Mouse (Mus musculus): ENCODE results near the gene Polk. TPM values are rescaled to one million over a fixed set of nuclear protein-coding genes. Genes with fewer than 3 reads are reported as not detected.

Polk gene
- polyA plus RNA-seq, 1 experiment from 2014 or later: 7.4 TPM

DNA sequence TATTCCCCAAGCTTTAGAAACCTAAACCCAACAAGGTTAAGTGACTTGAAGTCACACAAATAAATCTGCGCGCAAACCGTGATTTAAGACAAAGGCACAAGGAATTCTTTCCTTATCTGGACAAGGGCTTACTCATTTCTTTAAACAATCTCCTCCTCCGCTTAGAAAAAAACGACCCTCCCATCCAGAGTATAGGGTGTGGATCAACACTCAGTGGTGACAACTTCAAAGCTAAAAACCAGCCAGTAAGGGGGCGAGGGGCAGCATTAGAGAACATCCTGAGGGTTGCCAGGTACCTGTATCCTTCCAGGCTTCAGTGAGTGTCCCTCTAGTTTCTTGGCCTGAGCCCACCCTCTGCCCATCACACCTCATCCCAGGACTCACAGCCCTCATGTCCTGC lies 71.8 kb downstream of the Polk start:
- WGBS (ENCODE audit: missing documents): 91% methylated on average over 6 of the region's 6 CpGs
- Histone ChIP-seq H3K27ac (no peak overlapping the region), H3K4me3 (ENCODE audit: inconsistent target) (no peak overlapping the region), H3K79me2 (ENCODE audit: inconsistent target) (no peaks in the 10 kb centered on the region), H3K36me3 (ENCODE audit: inconsistent target) (no peaks in the 10 kb centered on the region)

GRCm38 (mm10) chr13:96468678-96469077 lies 73.7 kb downstream of the Polk start:
- no peak overlapping the region for H3K4me3 ChIP-seq (ENCODE audit: inconsistent target)
- no peak overlapping the region for H3K27ac ChIP-seq
- no peaks in the 10 kb centered on the region for H3K36me3 ChIP-seq (ENCODE audit: inconsistent target)
- 98% methylated on average over 3 of the region's 5 CpGs for WGBS (ENCODE audit: missing documents)
- H3K79me2 ChIP-seq (ENCODE audit: inconsistent target): no peaks in the 10 kb centered on the region

DNA sequence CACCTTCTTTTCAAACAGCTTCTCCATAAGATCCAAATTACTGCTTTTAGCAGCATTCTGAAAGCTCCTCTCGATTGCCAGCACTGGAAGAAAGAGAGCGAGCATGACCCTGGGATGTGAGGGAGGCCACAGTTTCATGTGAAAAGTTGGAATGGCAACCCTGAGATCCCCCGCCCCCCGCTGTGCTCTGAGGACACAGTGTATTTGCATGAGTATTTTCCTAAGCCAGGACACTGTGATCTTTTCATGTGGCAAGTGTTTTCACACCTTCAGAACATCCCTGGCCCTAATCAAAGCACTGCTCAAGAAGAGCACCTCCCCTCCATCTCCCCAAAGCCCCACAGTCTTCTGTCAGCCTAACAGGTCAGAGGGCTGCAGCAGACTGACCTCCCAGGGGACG lies 77.1 kb downstream of the Polk start:
- Histone ChIP-seq H3K27ac (no peak overlapping the region), H3K4me3 (ENCODE audit: inconsistent target) (no peak overlapping the region), H3K79me2 (ENCODE audit: inconsistent target) (no peaks in the 10 kb centered on the region), H3K36me3 (ENCODE audit: inconsistent target) (no peaks in the 10 kb centered on the region)
- WGBS (ENCODE audit: missing documents): 98% methylated on average over 5 of the region's 5 CpGs

GRCm38 (mm10) chr13:96462644-96463043 lies 79.7 kb downstream of the Polk start:
- H3K4me3 ChIP-seq (ENCODE audit: inconsistent target): no peak overlapping the region
- H3K36me3 ChIP-seq (ENCODE audit: inconsistent target): no peaks in the 10 kb centered on the region
- 90% methylated on average over 1 of the region's 1 CpGs for WGBS (ENCODE audit: missing documents)
- H3K27ac ChIP-seq: no peak overlapping the region
- H3K79me2 ChIP-seq (ENCODE audit: inconsistent target): no peaks in the 10 kb centered on the region

DNA sequence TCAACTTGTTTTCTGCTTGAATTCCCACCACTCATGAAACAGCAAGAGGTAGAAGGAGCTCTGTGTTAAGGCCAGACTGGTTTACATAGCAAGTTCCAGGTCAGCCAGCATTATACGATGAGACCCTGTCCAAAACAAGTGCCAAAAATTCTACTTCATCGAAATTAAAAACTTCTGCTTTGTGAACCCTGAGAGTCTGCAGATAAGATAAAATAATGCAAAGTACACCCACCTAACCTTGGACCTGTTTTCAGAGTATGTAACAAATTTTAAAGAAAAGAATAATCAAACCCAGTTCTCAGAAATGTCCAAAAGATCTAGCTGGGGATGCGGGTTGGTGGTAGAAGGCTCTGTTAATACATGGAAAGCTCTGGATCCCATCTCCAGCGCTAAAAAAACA lies 83.8 kb downstream of the Polk start:
- WGBS (ENCODE audit: missing documents): 92% methylated on average over 4 of the region's 4 CpGs
- Histone ChIP-seq H3K36me3 (ENCODE audit: inconsistent target) (no peaks in the 10 kb centered on the region), H3K27ac (no peak overlapping the region), H3K79me2 (ENCODE audit: inconsistent target) (no peaks in the 10 kb centered on the region), H3K4me3 (ENCODE audit: inconsistent target) (no peak overlapping the region)

GRCm38 (mm10) chr13:96458018-96458417 lies 84.4 kb downstream of the Polk start:
- Histone ChIP-seq H3K36me3 (ENCODE audit: inconsistent target) (no peaks in the 10 kb centered on the region), H3K4me3 (ENCODE audit: inconsistent target) (no peak overlapping the region), H3K79me2 (ENCODE audit: inconsistent target) (no peaks in the 10 kb centered on the region), H3K27ac (no peak overlapping the region)
- 95% methylated on average over 5 of the region's 5 CpGs for WGBS (ENCODE audit: missing documents)

DNA sequence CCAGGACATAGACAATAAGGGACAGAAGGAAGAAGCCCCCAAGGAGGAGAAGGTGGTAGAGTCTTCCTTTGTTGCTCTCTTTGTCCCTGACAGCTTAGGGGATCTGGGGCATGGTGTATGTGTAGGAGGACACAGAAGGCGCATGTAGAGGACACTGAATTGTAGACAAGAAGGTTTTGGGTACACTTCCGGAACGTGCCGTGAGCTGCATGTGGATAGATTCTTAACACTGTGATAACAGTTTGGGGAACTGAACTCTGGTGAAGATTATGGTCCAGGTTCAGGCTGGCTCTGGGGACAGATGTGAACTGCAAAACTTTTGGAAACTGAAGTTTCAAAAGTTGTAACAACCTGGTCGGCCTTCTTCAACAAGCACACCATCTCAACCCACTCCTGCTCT lies 84.8 kb downstream of the Polk start:
- no peaks in the 10 kb centered on the region for H3K36me3 ChIP-seq (ENCODE audit: inconsistent target)
- 96% methylated on average over 5 of the region's 5 CpGs for WGBS (ENCODE audit: missing documents)
- no peak overlapping the region for H3K27ac ChIP-seq
- H3K79me2 ChIP-seq (ENCODE audit: inconsistent target): no peaks in the 10 kb centered on the region
- no peak overlapping the region for H3K4me3 ChIP-seq (ENCODE audit: inconsistent target)

GRCm38 (mm10) chr13:96454288-96454687 lies 88.1 kb downstream of the Polk start:
- Histone ChIP-seq H3K79me2 (ENCODE audit: inconsistent target) (no peaks in the 10 kb centered on the region), H3K4me3 (ENCODE audit: inconsistent target) (no peak overlapping the region), H3K36me3 (ENCODE audit: inconsistent target) (no peaks in the 10 kb centered on the region), H3K27ac (no peak overlapping the region)
- 93% methylated on average over 2 of the region's 3 CpGs for WGBS (ENCODE audit: missing documents)

DNA sequence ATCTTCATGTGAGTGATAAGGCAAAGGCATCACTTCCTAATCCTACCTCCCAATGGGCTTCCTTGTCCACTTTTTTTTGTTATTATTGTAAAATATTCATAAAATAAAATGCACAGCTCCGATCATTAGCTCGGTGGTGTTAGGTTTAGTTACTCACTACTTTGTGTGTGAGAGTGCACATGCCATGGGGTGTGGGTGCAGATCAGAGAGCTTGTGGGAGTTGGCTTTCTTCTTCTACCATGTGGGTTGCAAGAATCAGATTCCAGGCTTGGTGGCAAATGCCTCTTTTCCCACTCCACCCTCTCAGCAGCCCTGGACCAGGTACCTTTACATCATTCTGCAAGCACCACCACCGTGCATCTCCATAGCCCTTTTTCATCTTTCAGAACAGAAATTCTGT lies 89.8 kb downstream of the Polk start:
- Histone ChIP-seq H3K79me2 (ENCODE audit: inconsistent target) (no peaks in the 10 kb centered on the region), H3K4me3 (ENCODE audit: inconsistent target) (no peak overlapping the region), H3K36me3 (ENCODE audit: inconsistent target) (no peaks in the 10 kb centered on the region), H3K27ac (no peak overlapping the region)
- WGBS (ENCODE audit: missing documents): 97% methylated on average over 3 of the region's 3 CpGs

- no peaks in the 10 kb centered on the region for H3K36me3 ChIP-seq (ENCODE audit: inconsistent target)
- no peak overlapping the region for H3K4me3 ChIP-seq (ENCODE audit: inconsistent target)
- H3K79me2 ChIP-seq (ENCODE audit: inconsistent target): no peaks in the 10 kb centered on the region
- no peak overlapping the region for H3K27ac ChIP-seq
- WGBS (ENCODE audit: missing documents): 97% methylated on average over 10 of the region's 11 CpGs
These were observed 90.8 kb downstream of the Polk start for GRCm38 (mm10) chr13:96451386-96452140.

DNA sequence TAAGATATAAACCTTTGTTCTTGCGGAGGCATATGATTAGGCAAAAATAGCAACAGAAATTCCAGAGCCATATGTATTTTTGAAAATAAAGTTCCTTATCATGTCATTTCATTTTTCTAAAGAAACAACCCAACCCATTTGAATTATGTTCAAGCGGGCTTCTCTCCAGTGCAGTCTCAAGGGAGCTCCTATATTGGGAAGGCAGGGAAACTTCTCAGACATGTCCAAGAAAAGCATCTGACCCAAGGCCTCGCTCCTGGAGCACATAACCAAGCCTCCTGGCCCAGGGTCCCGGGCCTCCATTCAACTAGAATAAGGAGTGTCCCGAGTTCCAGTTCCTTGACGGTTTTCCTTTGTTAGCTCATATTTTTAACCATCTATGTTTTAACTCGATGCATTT lies 91.5 kb downstream of the Polk start:
- 97% methylated on average over 7 of the region's 7 CpGs for WGBS (ENCODE audit: missing documents)
- no peaks in the 10 kb centered on the region for H3K79me2 ChIP-seq (ENCODE audit: inconsistent target)
- no peaks in the 10 kb centered on the region for H3K36me3 ChIP-seq (ENCODE audit: inconsistent target)
- no peak overlapping the region for H3K4me3 ChIP-seq (ENCODE audit: inconsistent target)
- H3K27ac ChIP-seq: no peak overlapping the region

DNA sequence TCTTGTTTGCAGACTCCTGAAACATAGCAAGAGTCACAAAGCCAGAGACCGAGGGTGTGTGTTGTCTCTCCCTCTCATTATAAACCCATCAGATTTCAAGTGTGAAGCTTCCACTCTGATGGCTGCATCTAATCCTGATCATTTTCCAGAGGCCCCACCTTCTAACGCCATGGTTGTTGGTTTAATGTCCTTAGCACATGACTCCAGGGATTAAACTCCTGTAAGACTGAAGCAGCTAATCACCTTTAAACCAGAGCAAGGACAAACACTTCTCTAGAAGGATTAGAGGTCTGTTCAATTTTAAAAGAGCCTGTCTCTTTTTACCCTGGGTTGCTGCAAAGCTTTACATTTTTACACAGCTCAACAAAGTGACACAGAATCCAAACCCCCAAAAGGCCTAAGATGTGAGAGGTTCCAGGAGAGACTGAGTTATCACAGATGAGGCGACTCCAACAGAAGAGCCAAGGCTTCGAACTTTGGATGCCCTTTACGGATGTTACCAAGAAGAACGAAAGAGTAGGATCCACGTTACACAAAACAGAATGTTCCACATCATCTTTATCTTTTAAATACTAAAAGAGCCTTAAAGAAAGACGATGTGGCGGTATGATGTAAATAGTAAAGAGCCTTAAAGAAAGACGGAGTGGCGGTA lies 92.0 kb downstream of the Polk start:
- Histone ChIP-seq H3K27ac (no peak overlapping the region), H3K79me2 (ENCODE audit: inconsistent target) (no peaks in the 10 kb centered on the region), H3K4me3 (ENCODE audit: inconsistent target) (no peak overlapping the region), H3K36me3 (ENCODE audit: inconsistent target) (no peaks in the 10 kb centered on the region)
- WGBS (ENCODE audit: missing documents): 93% methylated on average over 11 of the region's 11 CpGs

DNA sequence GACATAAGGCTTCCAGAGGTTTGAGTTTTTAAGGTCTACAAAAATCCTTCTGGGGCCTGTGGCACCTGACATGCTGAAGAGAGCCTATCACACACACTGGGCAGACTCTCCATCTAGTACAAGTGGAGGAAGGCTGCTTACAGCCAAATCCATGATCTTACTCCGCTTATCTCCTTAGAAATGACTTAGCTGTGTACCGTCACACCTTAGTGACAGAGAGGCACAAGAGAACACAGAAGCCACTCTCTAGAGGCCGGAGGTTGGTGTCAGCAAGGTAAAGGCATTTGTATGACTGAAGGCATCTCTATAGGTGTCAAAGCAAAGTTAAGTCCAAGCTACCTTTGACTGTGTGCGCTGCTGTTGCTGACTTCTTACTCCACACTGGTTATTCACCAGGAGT lies 101.9 kb downstream of the Polk start:
- H3K79me2 ChIP-seq (ENCODE audit: inconsistent target): no peaks in the 10 kb centered on the region
- no peak overlapping the region for H3K4me3 ChIP-seq (ENCODE audit: inconsistent target)
- H3K36me3 ChIP-seq (ENCODE audit: inconsistent target): no peaks in the 10 kb centered on the region
- no peak overlapping the region for H3K27ac ChIP-seq
- 95% methylated on average over 4 of the region's 4 CpGs for WGBS (ENCODE audit: missing documents)

- Histone ChIP-seq H3K36me3 (ENCODE audit: inconsistent target) (no peaks in the 10 kb centered on the region), H3K79me2 (ENCODE audit: inconsistent target) (no peaks in the 10 kb centered on the region), H3K4me3 (ENCODE audit: inconsistent target) (no peak overlapping the region), H3K27ac (no peak overlapping the region)
- 94% methylated on average over 1 of the region's 1 CpGs for WGBS (ENCODE audit: missing documents)
These were observed 105.5 kb downstream of the Polk start for GRCm38 (mm10) chr13:96436921-96437320.

DNA sequence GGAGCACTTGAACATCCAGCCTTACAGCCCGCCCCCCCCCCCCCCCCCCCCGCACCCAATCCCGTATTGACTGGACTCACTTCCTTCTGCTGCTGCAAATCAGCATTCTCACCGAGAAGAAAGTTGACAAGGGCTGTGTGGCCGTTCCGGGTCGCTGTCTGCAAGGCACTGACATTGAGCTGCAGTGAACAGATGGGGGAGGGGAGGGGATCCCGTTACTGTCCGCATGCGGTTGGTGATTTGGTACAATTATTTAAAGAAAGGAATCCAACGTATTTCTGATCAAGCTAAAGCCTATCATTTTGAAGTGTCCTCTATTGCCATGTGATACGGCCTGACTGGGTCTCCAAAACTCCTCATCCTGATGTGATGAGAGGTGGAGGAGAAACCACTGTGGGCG lies 106.6 kb downstream of the Polk start:
- Histone ChIP-seq H3K4me3 (ENCODE audit: inconsistent target) (no peak overlapping the region), H3K79me2 (ENCODE audit: inconsistent target) (no peaks in the 10 kb centered on the region), H3K27ac (no peak overlapping the region), H3K36me3 (ENCODE audit: inconsistent target) (no peaks in the 10 kb centered on the region)
- WGBS (ENCODE audit: missing documents): 49% methylated on average over 10 of the region's 13 CpGs

Data from macrophage (primary cell).